Mouse (Mus musculus): ENCODE results near the gene Muc3. TPM values are rescaled to one million over a fixed set of nuclear protein-coding genes. Genes with fewer than 3 reads are reported as not detected.

Muc3 gene
- polyA plus RNA-seq, 1 experiment from 2014 or later: not detected

- Histone ChIP-seq H3K27ac (replicated peaks; ENCODE audit: low read depth, low read length) (no peak overlapping the region), H3K36me3 (ENCODE audit: control insufficient read depth, insufficient read depth, low read length) (peaks cover 3% of the 10 kb centered on the region; the same call in 1 of the 2 replicates), H3K9me3 (ENCODE audit: control insufficient read depth, low read length) (no peaks in the 10 kb centered on the region), H3K4me1 (ENCODE audit: control insufficient read depth, insufficient read depth, low read length) (peaks cover 7% of the 10 kb centered on the region), H3K9ac (ENCODE audit: low read depth, low read length) (no peak overlapping the region), H3K4me3 (ENCODE audit: low read depth, low read length) (no peak overlapping the region), H3K27me3 (replicated peaks; ENCODE audit: control insufficient read depth, insufficient read depth, low read length) (no peaks in the 10 kb centered on the region), H3K4me2 (ENCODE audit: low read depth, low read length) (no peak overlapping the region)
- DNase-seq (ENCODE audit: low spot score) (no peak), ATAC-seq (ENCODE audit: low read depth) (no peak)
- WGBS: 78% methylated on average over 8 of the region's 8 CpGs
These were observed 41.5 kb downstream of the Muc3 start for GRCm38 (mm10) chr5:137107670-137108069.

GRCm38 (mm10) chr5:137107024-137107423 lies 42.1 kb downstream of the Muc3 start:
- WGBS: 7% methylated on average over 6 of the region's 6 CpGs
- Histone ChIP-seq H3K27ac (replicated peaks; ENCODE audit: low read depth, low read length) (no peak overlapping the region), H3K4me2 (ENCODE audit: low read depth, low read length) (no peak overlapping the region), H3K27me3 (replicated peaks; ENCODE audit: control insufficient read depth, insufficient read depth, low read length) (no peaks in the 10 kb centered on the region), H3K4me3 (ENCODE audit: low read depth, low read length) (no peak overlapping the region), H3K4me1 (ENCODE audit: control insufficient read depth, insufficient read depth, low read length) (peaks cover 11% of the 10 kb centered on the region), H3K36me3 (ENCODE audit: control insufficient read depth, insufficient read depth, low read length) (no peaks in the 10 kb centered on the region), H3K9ac (ENCODE audit: low read depth, low read length) (no peak overlapping the region), H3K9me3 (ENCODE audit: control insufficient read depth, low read length) (no peaks in the 10 kb centered on the region)
- ATAC-seq (ENCODE audit: low read depth) (peak; percentile 13; the same call in 1 of the 2 replicates), DNase-seq (ENCODE audit: low spot score) (peak; percentile 91)

DNA sequence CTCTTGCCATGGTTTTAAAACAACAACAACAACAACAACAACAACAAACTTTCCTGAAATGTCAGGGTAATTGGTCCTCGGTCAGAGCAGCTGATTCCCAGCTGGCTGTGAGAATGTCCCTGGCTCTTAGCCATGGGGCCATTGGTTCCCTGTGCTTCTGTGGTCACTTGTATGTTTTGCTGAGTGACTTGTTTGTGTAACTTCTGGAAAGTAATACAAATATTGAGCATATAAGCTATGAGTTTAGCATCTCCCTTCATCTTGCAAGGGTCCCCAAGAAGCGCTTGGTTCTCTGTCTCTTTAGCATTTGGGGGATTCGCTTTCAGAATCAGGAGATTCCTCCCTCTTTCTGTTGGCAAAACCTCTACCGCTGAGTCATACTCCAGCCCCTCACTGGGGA lies 42.7 kb downstream of the Muc3 start:
- DNase-seq (ENCODE audit: low spot score) (no peak), ATAC-seq (ENCODE audit: low read depth) (no peak)
- Histone ChIP-seq H3K4me2 (ENCODE audit: low read depth, low read length) (no peak overlapping the region), H3K27me3 (replicated peaks; ENCODE audit: control insufficient read depth, insufficient read depth, low read length) (no peaks in the 10 kb centered on the region), H3K4me1 (ENCODE audit: control insufficient read depth, insufficient read depth, low read length) (peaks cover 11% of the 10 kb centered on the region), H3K4me3 (ENCODE audit: low read depth, low read length) (no peak overlapping the region), H3K36me3 (ENCODE audit: control insufficient read depth, insufficient read depth, low read length) (no peaks in the 10 kb centered on the region), H3K27ac (replicated peaks; ENCODE audit: low read depth, low read length) (no peak overlapping the region), H3K9ac (ENCODE audit: low read depth, low read length) (no peak overlapping the region), H3K9me3 (ENCODE audit: control insufficient read depth, low read length) (no peaks in the 10 kb centered on the region)
- WGBS: 74% methylated on average over 4 of the region's 4 CpGs

GRCm38 (mm10) chr5:137103969-137104368 lies 45.2 kb downstream of the Muc3 start:
- no peaks in the 10 kb centered on the region for H3K27me3 ChIP-seq (replicated peaks; ENCODE audit: control insufficient read depth, insufficient read depth, low read length)
- H3K27ac ChIP-seq (replicated peaks; ENCODE audit: low read depth, low read length): no peak overlapping the region
- peaks cover 11% of the 10 kb centered on the region for H3K4me1 ChIP-seq (ENCODE audit: control insufficient read depth, insufficient read depth, low read length)
- H3K9ac ChIP-seq (ENCODE audit: low read depth, low read length): no peak overlapping the region
- H3K9me3 ChIP-seq (ENCODE audit: control insufficient read depth, low read length): no peaks in the 10 kb centered on the region
- no peak overlapping the region for H3K4me2 ChIP-seq (ENCODE audit: low read depth, low read length)
- H3K4me3 ChIP-seq (ENCODE audit: low read depth, low read length): no peak overlapping the region
- ATAC-seq (ENCODE audit: low read depth) (no peak), DNase-seq (ENCODE audit: low spot score) (no peak)
- WGBS: 92% methylated on average over 2 of the region's 2 CpGs
- no peaks in the 10 kb centered on the region for H3K36me3 ChIP-seq (ENCODE audit: control insufficient read depth, insufficient read depth, low read length)

- Histone ChIP-seq H3K4me2 (ENCODE audit: low read depth, low read length) (peak overlapping the region; percentile 15; the same call in 1 of the 2 replicates), H3K9me3 (ENCODE audit: control insufficient read depth, low read length) (no peaks in the 10 kb centered on the region), H3K4me3 (ENCODE audit: low read depth, low read length) (no peak overlapping the region), H3K27ac (replicated peaks; ENCODE audit: low read depth, low read length) (no peak overlapping the region), H3K9ac (ENCODE audit: low read depth, low read length) (no peak overlapping the region), H3K36me3 (ENCODE audit: control insufficient read depth, insufficient read depth, low read length) (no peaks in the 10 kb centered on the region), H3K27me3 (replicated peaks; ENCODE audit: control insufficient read depth, insufficient read depth, low read length) (no peaks in the 10 kb centered on the region), H3K4me1 (ENCODE audit: control insufficient read depth, insufficient read depth, low read length) (peaks cover 11% of the 10 kb centered on the region)
- DNase-seq (ENCODE audit: low spot score): peak; percentile 52
- WGBS: 56% methylated on average over 26 of the region's 28 CpGs
- ATAC-seq (ENCODE audit: low read depth): peak; percentile 67
These were observed 46.3 kb downstream of the Muc3 start for GRCm38 (mm10) chr5:137102575-137103522.

GRCm38 (mm10) chr5:137102078-137102477 lies 47.0 kb downstream of the Muc3 start:
- ATAC-seq (ENCODE audit: low read depth): no peak
- 71% methylated on average over 10 of the region's 10 CpGs for WGBS
- Histone ChIP-seq H3K4me3 (ENCODE audit: low read depth, low read length) (no peak overlapping the region), H3K27me3 (replicated peaks; ENCODE audit: control insufficient read depth, insufficient read depth, low read length) (no peaks in the 10 kb centered on the region), H3K4me1 (ENCODE audit: control insufficient read depth, insufficient read depth, low read length) (peaks cover 11% of the 10 kb centered on the region), H3K36me3 (ENCODE audit: control insufficient read depth, insufficient read depth, low read length) (no peaks in the 10 kb centered on the region), H3K9ac (ENCODE audit: low read depth, low read length) (no peak overlapping the region), H3K27ac (replicated peaks; ENCODE audit: low read depth, low read length) (no peak overlapping the region), H3K4me2 (ENCODE audit: low read depth, low read length) (no peak overlapping the region), H3K9me3 (ENCODE audit: control insufficient read depth, low read length) (no peaks in the 10 kb centered on the region)
- no peak for DNase-seq (ENCODE audit: low spot score)

GRCm38 (mm10) chr5:137100660-137101059 lies 48.5 kb downstream of the Muc3 start:
- ATAC-seq (ENCODE audit: low read depth): no peak
- Histone ChIP-seq H3K4me1 (ENCODE audit: control insufficient read depth, insufficient read depth, low read length) (peaks cover 11% of the 10 kb centered on the region), H3K4me2 (ENCODE audit: low read depth, low read length) (no peak overlapping the region), H3K36me3 (ENCODE audit: control insufficient read depth, insufficient read depth, low read length) (no peaks in the 10 kb centered on the region), H3K4me3 (ENCODE audit: low read depth, low read length) (no peak overlapping the region), H3K9ac (ENCODE audit: low read depth, low read length) (no peak overlapping the region), H3K27ac (replicated peaks; ENCODE audit: low read depth, low read length) (no peak overlapping the region), H3K9me3 (ENCODE audit: control insufficient read depth, low read length) (0 out of 2 replicates have a peak, but pooled peaks cover 4% of the 10 kb centered on the region), H3K27me3 (replicated peaks; ENCODE audit: control insufficient read depth, insufficient read depth, low read length) (no peaks in the 10 kb centered on the region)
- no peak for DNase-seq (ENCODE audit: low spot score)
- WGBS: 32% methylated on average over 4 of the region's 4 CpGs

- Histone ChIP-seq H3K9ac (ENCODE audit: low read depth, low read length) (no peak overlapping the region), H3K4me1 (ENCODE audit: control insufficient read depth, insufficient read depth, low read length) (peaks cover 11% of the 10 kb centered on the region), H3K4me2 (ENCODE audit: low read depth, low read length) (no peak overlapping the region), H3K4me3 (ENCODE audit: low read depth, low read length) (no peak overlapping the region), H3K36me3 (ENCODE audit: control insufficient read depth, insufficient read depth, low read length) (no peaks in the 10 kb centered on the region), H3K9me3 (ENCODE audit: control insufficient read depth, low read length) (0 out of 2 replicates have a peak, but pooled peaks cover 4% of the 10 kb centered on the region), H3K27ac (replicated peaks; ENCODE audit: low read depth, low read length) (no peak overlapping the region), H3K27me3 (replicated peaks; ENCODE audit: control insufficient read depth, insufficient read depth, low read length) (no peaks in the 10 kb centered on the region)
- DNase-seq (ENCODE audit: low spot score) (no peak), ATAC-seq (ENCODE audit: low read depth) (no peak)
- 52% methylated on average over 11 of the region's 11 CpGs for WGBS
These were observed 50.7 kb downstream of the Muc3 start for GRCm38 (mm10) chr5:137098418-137098817.
